Mouse (Mus musculus) kidney, postnatal 25 days (tissue): ENCODE data around the gene Cutal.
A peak's percentile ranks its signal among the peaks of the same experiment; 100 is the strongest.

Experiments
- DNase-seq, 2 experiments: peaks; one replicate each; pipeline ENCODE4 v3.0.0; 2021; ENCODE audit warnings: mixed read lengths in 2 of 2

Gene Cutal

DNA sequence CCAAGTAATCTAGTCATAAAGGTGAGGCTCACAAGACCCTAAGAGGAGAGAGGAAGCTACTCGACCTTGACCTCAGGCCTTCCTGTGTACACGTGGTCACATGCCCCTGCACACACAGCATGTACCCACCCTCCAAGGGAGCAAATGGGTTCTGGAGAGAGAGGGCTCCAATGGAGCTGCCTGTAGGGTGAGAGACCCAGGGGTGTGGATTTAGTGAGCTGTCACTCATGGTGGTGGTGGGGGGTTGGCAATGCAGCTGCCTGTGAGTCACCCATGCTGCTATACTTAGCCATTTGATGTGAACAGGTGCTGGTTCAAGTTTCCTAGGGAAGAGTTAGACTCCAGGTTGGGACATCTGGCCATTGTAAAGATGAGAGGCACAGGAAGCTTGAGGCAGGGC, 45.9 kb downstream of the Cutal start:
- no peak for DNase-seq

DNA sequence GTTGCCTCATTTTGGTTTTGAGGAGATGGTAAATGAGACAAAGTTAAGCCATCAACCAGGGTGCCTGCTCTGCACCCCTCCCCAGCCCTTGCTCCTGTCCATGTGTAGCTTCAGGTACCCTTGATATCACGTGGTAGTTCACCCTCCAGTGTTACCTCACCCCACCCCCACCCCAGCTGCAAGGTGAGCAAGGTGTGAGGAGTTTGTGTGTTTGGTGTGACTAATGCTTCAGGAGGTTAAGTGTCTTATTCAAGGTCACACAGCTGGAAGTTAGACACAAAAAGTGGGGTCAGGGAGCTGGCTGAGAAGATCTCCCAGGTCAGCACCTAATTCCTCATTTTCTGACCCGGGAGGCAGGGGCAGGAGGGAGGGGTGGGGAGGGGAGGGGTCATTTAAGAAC, 48.5 kb downstream of the Cutal start:
- DNase-seq: no peak

DNA sequence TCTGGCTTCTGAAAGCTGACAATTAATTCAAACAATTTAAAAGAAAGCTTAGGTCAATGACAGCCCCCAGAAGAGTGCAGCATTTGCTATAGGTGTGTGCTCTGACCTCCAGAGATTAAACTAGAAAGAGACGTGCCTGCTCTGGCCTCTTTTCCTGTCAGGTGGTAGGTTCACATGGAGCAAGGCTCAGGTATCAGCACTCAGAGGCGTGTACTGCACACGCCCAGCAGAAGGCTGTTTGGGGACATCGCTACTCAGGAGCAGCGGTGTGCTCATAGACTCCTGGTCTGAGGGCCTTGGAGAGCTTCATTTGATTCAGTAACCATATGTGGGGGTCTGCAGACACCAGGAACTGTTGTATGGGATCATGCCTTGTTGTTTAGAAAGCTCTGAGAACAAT, 53.1 kb downstream of the Cutal start:
- DNase-seq: no peak

DNA sequence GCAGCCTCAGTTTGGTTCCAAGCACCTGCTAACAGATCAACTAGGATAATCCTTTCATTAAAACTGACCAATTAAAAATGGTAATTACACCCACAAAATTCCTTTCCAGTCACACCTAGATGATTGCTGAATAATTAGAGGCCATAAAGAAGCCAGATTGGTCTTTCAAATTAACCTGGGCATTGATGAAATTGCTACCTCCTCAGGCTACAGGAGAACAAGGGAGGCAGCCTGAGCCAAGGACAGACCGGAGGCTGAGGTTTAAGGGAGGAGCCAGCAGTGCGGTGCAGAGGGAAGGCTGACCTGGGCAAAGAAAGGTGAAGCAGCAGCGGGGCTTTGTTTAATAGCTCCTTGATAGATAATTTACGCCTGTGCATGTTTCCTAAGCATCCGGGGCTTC, 63.3 kb downstream of the Cutal start:
- DNase-seq: peak in 1 of 2 experiments; percentile 49

DNA sequence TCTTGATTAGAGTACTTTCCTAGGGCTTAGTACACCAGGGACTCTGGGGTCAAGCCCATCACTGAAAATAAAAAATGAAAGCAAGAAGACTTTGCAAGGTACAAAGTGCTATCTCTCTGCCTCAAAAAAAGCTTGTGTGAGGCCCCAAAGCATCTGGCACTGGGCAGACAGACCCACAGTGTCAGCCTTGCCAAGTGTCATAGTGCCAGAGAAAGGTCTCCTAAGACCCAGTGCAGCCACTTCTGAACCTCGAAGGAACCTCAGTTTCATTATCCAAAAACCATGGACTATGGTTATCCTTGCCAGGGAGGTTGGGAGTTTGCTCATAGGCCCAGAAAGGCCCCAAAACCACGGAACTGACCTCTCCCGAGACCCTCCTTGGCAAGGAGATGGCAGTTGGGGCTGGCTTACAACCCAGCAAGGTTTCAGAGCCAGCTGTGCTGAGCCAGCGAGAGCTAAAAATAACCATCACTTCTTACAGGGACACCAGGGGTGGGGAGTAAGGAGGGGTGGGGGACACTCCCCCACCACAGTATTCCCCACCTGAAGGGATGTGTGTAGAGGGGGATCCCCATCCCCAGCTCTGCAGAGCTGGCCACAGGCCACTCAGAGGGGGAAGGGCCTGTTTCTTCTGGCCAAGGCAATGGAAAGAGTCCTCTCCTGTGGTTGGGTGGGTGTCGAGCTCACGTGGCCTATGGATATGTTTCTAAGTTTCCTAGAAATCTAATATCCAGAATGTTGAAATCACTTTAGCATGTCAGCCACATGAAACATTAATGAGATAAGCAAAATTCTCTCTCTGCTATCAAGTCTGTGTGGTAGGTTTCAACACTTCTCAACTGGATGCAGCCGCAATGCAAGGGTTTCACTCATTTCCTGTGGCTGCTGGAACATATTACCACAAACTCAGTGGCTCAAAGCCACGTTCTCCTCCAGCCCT, 64.3 kb downstream of the Cutal start:
- no peak for DNase-seq

DNA sequence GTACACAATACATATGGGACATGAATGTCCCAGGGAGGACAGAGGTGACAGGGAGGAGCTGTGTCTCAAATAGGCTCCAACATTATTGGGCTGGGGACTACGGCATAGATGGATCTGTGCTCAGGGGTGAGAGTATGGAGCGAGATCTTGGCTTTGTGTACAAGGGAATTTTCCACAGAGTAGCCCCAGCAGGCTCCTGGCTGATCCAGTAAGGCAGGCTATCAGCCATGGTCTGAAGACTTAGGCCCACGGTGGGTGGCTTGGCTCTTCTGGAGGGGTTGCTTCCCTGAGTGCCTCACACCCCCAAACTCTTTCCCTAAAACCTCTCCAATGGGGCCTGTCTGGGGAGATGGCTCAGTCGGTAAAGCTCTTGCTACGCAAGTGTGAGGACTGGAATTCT, 66.0 kb downstream of the Cutal start:
- DNase-seq: no peak

DNA sequence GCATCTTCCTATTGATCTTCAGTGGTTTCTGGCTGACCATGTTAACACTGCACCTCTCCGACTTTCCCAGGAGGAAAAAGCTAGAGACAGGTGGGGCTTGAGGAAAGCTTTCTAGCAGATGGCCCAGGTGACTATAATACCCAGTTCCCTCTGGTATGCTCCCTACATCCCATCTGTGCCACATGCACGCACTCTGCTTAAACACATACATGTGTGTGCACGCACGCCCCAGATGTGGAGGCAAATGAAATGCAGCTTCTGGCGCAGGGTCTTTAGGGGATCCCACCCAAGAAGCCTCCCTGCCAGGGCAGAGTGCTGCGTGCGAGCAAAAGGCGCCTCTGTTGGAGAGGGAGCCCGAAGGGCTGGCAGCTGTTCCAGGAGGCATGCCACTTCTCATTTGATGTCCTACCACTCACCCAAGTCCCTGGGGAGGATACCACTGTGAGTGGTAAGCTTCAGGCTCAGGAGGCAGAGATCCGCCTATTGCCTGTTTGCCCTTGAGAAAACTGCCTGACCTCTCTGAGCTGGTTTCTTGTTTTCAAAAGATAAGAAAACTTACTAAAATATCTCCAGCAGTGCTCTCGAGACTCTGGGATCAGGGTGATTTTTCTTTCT, 67.0 kb downstream of the Cutal start:
- DNase-seq: no peak
